Mouse (Mus musculus) urinary bladder, postnatal 14 days (tissue): ENCODE data around the gene St6galnac5.

Experiments
- DNase-seq: peaks from one replicate; pipeline ENCODE4 v3.0.0; 2021; ENCODE audit warnings: low spot score

The St6galnac5 gene

GRCm38 (mm10) chr3:152866035-152866965, 115.7 kb downstream of the St6galnac5 start:
- no peak for DNase-seq

- no peak for DNase-seq
These were observed 120.1 kb downstream of the St6galnac5 start for GRCm38 (mm10) chr3:152861978-152862377.

DNA sequence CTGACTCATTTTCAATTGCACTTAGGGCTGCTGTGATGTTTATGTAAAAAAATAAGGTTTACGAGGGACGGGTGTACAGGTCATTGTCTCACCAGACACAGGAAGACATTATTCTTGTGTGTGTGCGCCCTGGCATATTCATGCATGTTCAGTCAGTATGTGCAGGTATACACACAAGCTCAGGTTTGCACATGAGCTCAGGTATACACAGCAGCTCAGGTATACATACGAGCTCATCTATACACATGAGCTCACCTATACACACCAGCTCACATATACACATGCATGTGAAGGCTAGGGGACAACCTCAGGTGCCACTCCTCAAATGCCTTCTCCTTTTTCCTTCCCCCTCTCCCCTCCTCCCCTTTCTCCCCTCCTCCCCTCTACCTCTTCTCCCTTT, 120.6 kb downstream of the St6galnac5 start:
- no peak for DNase-seq

DNA sequence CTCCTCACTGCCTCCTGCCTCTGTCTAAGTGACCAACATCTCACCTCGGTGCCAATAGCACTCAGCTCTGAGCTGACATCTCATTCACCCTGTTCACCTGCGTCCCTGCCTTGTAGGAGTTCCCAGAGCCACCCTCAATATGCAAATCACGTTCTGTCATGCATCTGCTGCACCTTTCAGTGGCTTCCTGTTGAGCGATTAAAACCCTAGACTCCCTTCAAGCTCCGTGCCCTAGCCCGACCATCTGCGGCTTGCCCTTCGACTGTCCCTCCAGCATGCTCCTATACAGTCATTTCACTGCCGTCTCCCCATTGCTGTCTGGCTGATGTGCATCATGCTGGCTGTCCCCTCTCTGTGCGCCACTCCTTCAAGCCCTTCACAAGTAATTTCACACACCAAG, 126.0 kb downstream of the St6galnac5 start:
- DNase-seq: no peak

GRCm38 (mm10) chr3:152855006-152855614, 126.9 kb downstream of the St6galnac5 start:
- DNase-seq: no peak

- no peak for DNase-seq
These were observed 138.1 kb downstream of the St6galnac5 start for GRCm38 (mm10) chr3:152843925-152844324.

DNA sequence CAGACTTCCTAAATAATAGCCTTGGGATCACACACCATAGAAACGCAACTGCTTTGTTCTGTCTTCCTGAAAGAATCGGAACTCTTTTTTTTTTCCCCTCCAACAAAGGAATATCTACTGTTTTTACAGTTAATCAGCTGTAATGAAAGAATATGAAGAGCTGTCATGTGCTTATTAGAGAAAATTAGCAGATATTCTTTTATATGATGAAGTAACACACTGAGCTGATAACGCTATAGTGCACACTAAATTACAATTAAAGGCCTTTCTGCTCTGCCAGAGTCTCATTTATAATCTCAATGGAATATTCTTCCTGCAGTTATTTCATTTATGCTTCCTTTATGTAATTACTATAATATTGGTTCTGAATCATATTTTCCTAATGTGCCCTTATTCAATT, 139.4 kb downstream of the St6galnac5 start:
- DNase-seq: no peak

- no peak for DNase-seq
These were observed 140.8 kb downstream of the St6galnac5 start for GRCm38 (mm10) chr3:152841264-152841663.

- no peak for DNase-seq
These were observed 144.1 kb downstream of the St6galnac5 start for GRCm38 (mm10) chr3:152837938-152838337.

DNA sequence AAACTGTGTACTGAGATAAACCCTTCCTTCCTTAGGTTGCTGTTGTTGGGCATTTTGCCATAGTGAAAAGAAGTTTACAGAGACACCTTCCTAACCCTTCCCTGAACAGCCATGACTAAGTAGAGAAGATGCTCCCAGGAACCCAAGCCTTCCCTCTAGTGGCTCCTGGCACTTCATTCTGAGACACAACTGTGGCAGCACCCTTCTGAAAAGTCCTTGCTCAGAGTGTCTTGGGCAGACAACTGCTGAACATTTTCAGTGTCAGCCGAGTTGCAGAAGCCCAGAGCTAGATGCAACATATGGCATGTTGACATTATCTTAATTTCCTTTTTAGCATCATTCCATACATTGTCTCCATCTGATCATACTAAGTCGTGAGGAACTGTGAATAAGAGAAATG, 144.6 kb downstream of the St6galnac5 start:
- DNase-seq: no peak

DNA sequence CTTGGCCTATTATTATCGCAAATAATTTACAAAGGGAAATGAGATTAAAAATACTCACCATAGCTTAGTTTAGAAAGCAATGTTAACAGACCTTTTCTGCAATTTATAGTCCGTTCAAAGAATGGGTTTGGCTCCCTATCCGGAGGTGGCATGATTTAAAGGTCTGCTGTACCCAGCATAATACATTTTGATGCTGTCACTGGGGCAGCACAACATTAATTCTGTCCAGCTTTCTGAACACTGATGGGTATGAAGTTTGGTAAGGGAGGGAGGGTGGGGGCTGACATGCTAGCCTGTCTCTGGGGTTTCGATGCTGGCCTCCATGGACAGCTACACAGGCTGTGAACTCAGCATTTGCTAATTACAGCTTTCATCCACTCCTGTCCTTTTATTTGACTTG, 149.6 kb downstream of the St6galnac5 start:
- DNase-seq: no peak

DNA sequence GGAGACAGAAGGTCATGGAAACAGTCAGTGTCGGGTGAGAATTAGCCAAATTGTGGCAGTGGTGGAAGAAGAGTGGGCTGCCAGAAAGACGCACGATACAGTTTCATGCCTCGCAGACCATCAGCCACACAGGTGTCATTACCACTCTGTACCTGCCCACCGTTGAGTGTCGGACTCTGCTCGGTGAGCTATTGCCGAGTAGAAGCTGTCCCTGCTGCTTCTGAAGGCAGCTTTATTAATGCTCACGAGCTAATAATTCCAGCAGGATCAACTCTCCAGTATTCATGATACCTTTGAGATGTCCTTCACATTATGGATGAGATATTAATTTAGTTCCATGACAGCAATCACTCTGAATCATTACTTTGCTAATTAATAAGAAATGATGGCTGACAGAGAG, 150.1 kb downstream of the St6galnac5 start:
- no peak for DNase-seq

DNA sequence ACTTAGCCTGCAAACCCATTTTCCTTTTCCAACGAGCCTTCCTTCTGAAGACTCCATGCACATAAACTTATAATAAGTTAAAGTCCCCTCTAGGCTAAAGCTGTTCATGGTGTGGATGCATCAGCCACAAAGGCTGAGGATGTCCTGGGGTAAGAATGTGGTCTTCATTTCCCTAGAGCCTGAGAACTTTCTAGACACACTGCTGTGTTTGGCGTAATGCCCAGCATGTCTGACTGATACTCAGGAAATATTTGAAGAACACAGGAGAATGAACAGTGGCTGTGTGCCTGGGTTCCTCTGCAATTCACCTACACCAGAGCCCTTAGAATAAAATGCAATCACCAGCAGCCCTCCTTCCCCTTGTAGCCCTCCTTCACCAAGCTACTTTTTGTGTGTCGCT, 150.7 kb downstream of the St6galnac5 start:
- no peak for DNase-seq

- peak; percentile 71 for DNase-seq
These were observed 160.8 kb downstream of the St6galnac5 start for GRCm38 (mm10) chr3:152821202-152821601.

GRCm38 (mm10) chr3:152820406-152820805, 161.6 kb downstream of the St6galnac5 start:
- no peak for DNase-seq

- DNase-seq: no peak
These were observed 166.9 kb downstream of the St6galnac5 start for GRCm38 (mm10) chr3:152815110-152815509.

GRCm38 (mm10) chr3:152813905-152814304, 168.1 kb downstream of the St6galnac5 start:
- no peak for DNase-seq

DNA sequence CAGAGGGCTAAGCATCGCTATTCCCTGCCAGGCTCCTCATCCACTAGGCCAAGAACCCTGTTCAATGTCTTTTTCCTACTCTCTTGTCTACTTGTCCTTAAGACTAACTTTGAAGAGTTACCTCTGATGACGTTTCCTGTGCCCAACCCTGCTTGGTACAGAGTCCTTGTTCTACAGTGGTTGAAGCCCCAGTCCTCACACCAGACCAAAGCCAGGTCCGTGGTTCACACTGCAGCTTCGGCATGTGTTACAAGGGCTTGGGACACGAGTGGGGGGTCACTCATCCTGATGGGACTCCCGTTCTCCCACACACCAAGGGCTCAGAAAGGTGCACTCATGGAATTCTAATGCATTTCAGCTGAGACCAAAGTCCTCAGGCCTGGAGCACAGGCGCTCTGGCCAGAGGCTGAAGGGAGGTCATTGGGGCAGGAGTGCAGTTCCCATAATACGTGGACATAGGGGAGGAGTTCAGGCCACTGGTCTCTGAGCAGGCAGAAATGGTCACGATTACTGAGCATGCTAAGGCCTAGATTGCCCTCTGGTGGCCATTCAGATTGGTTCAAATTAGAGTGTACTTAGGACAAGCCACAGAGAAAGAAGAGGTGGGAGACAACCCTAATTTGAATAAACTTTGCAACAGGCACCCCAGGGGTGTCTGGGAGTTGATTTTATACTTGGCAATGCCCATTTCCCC, 182.2 kb downstream of the St6galnac5 start:
- no peak for DNase-seq

DNA sequence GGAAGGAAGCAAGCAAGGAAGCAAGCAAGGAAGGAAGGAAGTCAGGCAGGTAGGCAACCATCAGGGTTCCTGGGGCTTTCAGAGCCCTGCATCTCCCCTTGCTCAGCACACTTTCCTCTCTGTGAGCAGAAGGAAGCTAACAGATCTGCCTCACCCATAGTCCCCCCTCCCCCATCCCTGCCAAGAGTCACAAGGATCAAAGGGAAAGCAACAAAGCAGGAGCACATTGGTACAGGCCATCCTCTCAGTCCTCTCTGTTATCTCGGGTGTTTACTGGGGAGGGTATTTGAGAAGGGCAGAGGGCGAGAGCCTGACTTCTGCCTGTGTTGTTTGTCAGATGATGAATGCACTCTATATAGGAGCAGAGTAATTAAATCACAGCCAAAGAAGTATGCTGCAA, 184.7 kb downstream of the St6galnac5 start:
- no peak for DNase-seq

DNA sequence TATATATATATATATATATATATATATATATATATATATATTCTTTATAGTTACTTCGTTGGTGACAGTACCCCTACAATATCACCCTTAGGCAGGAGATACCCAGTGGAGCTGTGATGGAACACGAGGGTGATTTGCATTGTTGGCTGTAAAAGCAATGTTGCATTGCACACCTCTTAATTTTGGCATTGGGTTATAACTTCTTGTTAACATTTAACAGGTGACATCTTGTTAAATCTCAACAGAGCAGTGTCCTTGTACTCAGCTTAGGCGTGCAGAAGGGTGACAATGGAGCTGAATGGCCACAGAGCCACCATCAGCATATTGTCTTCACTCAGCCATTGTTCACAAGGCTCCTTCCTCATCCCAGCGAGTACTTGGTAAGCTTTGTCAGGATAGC, 185.8 kb downstream of the St6galnac5 start:
- DNase-seq: no peak

GRCm38 (mm10) chr3:152793006-152793405, 189.0 kb downstream of the St6galnac5 start:
- DNase-seq: no peak

DNA sequence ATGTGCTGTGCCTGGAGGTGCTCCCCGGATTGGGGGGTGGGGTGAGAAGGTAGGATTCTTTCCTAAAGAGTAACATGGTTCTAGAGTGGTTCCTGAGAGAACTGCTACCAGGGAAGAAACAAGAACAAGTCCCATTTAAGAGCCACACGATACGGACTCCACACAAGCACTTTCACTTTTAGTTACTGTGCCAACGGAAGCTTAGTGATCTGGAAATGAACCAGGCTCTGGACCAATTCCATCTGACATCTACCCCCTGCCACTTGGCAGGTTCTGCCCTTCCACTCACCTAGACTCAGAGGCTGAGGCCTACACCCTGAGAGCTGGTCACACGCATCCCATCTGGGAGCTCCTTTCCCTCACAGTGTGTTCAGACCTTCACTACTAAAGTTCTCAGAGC, 189.4 kb downstream of the St6galnac5 start:
- DNase-seq: no peak
